Mouse (Mus musculus) megakaryocyte, embryonic 14.5 days (primary cell): ENCODE results near the gene Ccdc34.

Source experiments
- FLI1 ChIP-seq: IDR thresholded peaks from 2 replicates; pipeline ENCODE4 v1.6.1; 2012; ENCODE audit warnings: low read length, inconsistent platforms, mixed read lengths
- GATA1 ChIP-seq: IDR thresholded peaks from 3 replicates; pipeline ENCODE4 v1.6.1; 2012; ENCODE audit warnings: mixed read lengths, low read length, inconsistent platforms, borderline replicate concordance

GRCm38 (mm10) chr2:110210508-110211496, 193.2 kb downstream of the Ccdc34 start:
- TF ChIP-seq GATA1 (no peak), FLI1 (no peak)
